Mouse (Mus musculus): Measurements from ENCODE around the gene Mfsd14a.
"Not testable (repeated sequence)": the region's sequence is repeated elsewhere in the genome, so short reads cannot be mapped to it uniquely, and the experiment has no call there.

Gene Mfsd14a

DNA sequence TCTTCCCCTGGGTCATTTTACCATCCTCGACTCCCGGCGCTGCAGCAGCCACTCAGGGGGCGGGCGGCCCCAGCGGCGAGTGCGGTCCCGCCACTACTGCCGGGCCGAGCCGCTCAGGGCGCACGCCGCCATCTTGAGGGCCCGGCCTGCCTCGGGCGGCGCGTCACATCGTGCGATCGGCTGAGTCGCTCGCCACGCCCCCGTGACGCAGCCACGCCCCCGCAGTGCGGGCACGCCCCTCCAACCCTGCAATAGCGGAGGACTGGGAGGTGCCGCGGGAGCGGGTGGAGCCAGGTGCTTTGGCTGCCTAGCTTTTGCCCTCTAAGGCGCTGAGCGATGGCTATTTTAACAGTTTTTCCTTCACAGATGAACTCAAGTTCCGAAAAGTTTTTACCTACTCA, at the start of gene Mfsd14a:
Gene Mfsd14a, minus strand, starts transcription at position 215 of the 401 bp plus-strand sequence.
- DNase-seq = peak; percentile 100

DNA sequence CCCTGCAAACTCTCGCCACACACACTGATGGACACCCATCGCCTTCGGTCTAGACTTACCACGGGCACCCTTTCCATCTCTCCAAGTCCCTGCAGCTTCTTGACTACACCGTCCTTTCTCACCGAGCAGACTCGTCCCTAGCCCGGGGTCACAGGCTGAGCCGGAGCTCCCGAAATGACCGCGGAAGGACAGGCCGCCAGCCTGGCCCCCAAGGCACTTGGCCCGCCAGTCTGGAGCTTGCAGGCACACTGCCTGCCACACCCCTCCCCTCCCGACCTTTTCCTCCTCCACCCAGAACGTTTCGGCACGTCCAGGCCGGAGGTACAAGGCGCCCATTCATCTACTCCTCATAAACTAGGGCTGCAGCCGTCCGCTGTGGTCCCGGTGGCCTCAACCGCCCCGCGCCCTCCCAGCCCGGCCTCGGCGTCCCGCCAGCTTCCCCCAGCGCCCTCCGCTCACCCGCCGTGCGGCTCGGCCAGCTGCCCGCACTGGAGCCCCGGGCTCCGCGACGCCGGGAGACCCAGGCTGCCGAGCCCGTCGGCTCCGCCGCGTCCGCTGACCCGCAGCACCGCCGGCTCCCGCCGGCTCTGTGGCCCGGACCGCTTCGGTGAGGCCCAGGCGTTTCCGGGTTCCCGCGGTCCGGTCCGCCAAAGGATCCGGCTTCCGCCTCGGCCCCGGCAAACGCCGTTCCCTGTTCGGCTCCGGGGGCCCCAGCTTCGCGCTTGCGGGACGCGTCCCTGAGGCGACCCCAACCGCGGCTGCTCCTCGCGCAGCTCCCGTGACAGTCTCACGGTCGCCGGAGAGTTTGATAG, 49.4 kb upstream of the Mfsd14a start:
- DNase-seq = peak; percentile 82

DNA sequence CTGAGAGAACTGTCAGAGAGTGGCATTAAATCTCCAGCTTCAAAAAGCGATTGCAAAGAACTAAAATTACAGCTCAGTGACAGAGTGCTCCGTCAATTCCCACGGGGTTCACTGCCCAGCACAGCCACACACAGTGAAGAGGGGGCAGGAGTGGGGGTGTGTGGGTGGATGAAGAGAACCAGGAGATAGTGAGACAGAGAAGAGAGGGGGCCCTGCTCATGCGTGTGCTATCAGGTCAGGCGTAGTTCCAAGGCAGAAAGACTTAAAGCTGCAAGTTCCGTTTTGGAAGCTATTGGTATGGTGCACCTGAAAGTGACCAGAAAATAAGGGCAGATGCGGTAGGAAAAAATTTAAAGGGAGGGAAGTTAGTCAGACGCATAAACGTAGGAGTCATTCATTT, 48.5 kb upstream of the Mfsd14a start:
- no peak for DNase-seq

DNA sequence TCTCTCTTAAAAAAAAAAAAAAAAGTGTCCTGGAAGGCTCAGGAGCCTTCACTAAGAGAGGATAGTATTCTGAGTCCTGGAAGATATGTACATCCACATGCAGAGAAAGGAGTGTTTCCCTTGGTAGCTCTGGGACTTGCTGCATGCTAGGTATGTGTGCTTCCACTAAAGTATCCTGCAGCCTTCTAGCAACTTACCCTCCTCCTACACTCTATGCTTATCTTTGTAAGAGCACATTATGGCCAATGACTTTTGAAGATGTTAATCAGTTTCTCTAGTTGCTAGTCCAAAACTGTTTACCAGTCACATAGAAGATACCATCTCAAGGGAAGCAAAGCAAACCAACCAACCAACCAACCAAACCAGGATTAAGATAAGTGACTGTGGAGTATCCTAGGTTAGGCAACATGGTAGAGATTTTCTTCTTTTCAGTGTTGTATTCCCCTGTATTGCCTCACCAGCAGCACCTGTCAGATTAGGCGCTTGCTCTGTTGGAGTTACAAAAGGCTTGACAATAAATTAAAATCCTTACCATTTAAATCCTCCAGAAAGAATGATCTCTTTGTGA, 43.2 kb upstream of the Mfsd14a start:
- no peak for DNase-seq

- DNase-seq = no peak
Observed at GRCm38 (mm10) chr3:116703835-116704234, 41.4 kb upstream of the Mfsd14a start.

GRCm38 (mm10) chr3:116702647-116703272, 40.3 kb upstream of the Mfsd14a start:
- DNase-seq = no peak

DNA sequence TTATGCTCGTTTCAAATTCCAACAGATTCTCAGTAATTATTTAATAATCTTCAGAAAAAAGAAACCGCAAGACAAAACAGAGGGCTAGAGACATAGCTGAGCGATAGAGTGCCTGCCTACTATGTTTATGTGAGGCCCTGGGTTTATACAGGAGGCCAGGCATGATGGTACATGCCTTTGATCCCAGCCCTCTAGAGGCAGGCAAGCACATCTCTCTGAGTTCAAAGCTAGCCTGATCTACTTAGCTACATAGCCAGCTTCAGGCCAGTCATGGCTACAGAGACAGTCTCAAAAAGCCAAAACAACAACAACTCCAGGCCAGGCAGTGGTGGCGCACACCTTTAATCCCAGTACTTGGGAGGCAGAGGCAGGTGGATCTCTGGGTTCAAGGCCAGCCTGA, 39.1 kb upstream of the Mfsd14a start:
- no peak for DNase-seq

DNA sequence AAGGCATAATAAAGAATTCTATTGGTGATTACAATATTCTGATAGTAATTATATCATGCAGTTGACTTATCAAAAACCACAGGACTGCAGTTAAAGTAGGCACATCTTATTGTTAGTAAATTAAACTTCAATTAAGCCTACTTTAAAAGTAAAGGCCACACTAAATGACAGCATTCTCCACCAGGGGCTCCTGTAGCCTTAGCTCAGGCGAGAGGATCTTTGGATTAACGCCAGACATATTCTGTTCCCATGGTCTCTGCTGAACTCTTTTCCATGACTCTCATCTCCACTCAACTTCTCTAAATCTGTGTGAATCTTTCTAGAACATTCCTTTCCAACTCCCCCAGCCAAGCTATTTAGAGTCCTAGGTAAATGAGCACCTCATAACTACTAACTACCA, 36.3 kb upstream of the Mfsd14a start:
- DNase-seq = no peak

DNA sequence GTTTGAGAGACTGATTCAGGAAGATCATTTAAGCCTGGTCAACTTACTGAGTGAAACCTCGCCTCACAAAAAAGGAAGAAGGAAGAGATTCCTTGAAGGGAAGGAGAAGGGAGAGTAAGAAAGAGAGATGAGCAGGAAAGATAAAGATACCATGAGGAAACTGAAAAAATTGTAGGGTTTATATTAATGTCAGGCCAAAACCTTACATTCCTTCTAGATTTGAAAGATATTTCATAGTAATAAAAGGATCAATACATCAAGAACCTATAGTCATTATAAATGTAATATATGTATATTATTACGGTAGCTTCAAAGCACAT, 33.1 kb upstream of the Mfsd14a start:
- no peak for DNase-seq

DNA sequence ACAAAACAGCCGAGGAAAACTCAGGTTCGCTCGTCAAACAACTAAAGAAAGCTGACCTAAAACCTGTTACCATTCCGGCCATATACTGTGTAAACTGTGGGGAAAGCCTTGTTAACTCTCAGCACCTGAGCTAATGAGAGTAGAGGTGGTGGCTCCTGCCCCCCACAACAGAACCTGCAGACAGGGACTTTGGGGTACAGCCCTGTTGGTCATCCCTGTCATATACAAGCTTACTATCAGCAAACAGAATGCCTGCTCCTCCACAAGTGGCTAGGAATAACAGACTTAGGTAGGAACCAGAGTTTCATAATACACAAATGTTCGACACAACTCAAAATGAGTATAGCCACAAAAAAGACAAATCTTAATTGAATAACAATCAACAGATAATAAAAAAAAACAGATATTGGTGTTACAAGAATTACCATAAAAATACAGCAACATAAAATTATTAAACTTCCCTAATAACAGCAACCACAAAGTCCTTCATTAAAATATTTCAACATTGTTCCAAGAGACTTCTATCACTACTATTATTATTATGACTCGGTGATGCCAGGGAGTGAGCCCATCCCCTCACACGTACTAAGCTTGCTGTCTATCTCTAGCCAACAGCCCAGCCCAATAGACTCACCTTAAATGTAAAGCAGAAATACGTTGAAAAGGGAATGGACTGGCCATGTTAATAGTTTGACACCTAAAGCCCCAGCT, 32.6 kb upstream of the Mfsd14a start:
- no peak for DNase-seq

GRCm38 (mm10) chr3:116694312-116694711, 31.8 kb upstream of the Mfsd14a start:
- DNase-seq = no peak

DNA sequence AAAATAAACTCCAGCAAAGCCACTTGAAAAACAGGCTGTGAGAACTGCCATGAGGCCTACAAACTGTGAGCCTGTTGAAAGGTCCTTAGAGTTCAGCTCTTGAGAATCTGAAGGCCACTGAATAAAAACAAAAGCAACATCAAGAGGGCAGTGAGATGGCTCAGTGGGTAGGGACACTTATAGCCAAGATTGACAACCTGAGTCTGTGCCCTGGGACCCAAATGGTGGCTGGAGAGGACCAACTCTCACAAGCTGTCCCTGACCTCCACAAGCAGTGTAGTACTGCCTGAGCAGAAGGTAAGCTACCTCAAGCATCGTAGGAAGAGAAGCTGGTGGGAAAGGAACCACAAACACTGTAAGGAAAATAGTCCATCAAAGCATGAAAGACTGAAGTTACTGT, 18.7 kb upstream of the Mfsd14a start, which contains the start of gene Gm43191:
Gene Gm43191, minus strand, starts transcription at position 101 of the 400 bp plus-strand sequence.
- no peak for DNase-seq

- DNase-seq = not testable (repeated sequence)
Observed at GRCm38 (mm10) chr3:116664281-116664680, 1.8 kb upstream of the Mfsd14a start.

DNA sequence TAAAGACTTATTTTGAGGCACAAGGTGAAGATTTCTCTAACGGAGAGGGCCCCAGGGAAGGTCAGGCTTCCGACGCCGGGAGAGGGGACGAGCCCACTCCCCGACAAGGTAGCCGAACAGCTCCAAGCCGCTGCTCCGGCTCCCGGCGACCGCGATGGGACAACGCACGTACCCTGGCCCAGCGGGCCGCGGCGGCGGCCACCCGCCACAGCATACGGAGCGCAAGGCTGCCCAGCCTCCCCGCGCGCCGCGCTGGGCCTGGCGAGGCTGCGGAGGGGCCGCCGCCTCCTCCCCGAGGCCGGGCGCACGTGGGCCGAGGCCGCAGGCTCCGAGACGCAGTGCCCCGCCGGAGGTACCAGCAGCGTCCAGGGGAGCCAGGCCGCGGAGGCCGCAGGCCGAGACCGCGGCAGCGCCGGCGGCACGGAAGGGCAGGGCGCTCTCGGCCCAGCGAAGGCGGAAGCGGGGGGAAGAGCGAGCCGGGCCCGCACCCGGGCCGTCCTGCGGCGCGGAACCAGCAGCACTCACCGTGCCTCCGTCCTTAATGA, 535 bp downstream of the Mfsd14a start:
- no peak for DNase-seq

DNA sequence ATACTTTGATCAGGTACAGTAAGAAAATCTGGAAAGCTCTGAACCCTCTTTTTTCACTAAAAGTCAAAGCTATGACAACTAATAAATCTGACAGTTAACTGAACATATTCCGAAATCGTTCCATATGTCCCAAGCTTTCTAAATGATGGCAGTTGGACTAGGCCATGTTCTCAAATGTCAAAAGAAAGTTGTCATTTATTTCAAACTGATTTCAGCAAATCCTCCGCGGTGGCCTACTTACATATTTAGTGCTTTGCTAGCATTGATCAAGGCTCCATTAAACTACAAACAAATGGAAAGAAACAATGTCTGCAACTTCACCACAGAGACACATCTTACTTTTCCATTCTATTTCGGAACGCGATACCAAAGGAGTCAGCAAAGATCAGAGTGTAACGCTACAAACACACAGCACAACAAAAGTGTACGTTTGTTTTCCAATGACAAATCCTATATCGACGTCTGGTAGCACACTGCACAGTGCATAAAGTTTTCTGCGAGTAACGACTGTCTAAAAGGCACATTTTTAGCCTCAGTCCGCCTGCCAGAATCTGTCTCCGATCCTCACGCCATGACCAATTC, 1.1 kb downstream of the Mfsd14a start:
- no peak for DNase-seq

DNA sequence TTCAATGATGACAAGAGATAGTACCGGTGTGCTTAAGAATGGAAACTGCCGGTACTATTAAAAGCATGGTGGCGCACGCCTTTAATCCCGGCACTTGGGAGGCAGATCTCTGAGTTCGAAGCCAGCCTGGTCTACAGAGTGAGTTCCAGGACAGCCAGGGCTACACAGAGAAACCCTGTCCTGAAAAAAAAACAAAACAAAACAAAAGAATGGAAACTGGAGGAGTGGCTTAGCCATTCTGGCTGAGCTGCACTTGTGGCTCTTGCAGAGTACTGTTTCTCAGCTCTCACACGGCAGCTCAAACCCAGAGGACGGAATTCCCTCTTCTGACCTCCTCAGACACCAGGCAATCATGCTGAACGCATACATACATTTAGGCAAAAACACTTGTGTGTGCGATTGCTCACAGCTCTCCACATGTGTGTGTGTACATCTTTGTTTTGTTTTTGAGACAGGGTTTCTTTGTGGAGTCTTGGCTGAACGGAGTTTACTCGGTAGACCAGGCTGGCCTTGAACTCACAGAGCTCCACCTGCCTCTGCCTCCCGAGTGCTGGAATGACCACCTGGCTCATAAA, 2.5 kb downstream of the Mfsd14a start:
- DNase-seq = no peak

- DNase-seq = no peak
Observed at GRCm38 (mm10) chr3:116658928-116659565, 3.4 kb downstream of the Mfsd14a start.

DNA sequence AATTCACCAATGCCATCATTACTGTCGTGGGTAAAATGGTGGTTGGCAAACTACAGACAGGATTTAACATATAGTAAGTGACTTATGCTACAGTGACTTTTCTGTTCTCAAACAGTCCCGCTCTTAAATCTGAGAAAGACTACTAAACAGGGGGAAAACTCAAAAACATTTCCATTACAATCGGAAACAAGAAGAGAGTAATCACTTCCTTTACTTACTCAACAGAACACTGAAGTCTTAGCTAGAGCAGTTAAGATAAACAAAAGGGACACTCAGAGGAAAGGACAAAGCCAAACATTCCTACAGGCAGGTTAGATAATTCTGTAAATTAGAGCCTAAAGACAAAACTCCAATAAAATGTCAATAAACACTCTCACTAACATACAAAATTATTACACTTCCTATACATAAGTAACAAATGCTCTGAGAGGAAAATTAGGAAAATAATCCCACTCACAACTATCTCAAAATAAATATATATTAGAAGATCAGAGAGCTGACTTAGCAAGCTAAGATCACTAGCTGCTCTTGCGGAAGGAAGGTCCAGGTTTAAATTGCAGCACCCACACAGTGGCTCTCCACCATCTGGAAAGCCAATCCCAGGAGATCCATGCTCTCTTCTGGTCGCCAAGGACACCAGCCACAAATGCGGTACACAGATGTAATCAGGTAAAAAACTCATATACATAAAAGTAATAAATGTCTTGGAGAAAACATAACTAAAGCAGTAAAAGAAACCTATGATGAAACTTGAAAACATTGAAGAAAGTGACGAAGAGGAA, 6.1 kb downstream of the Mfsd14a start:
- no peak for DNase-seq

- not testable (repeated sequence) for DNase-seq
Observed at GRCm38 (mm10) chr3:116654051-116654450, 8.4 kb downstream of the Mfsd14a start.

- no peak for DNase-seq
Observed at GRCm38 (mm10) chr3:116653278-116653945, 9.1 kb downstream of the Mfsd14a start.

- DNase-seq = no peak
Observed at GRCm38 (mm10) chr3:116652033-116652446, 10.4 kb downstream of the Mfsd14a start.

Data from thymus, postnatal 4 days (tissue).